Mouse (Mus musculus): Measurements from ENCODE around the gene Nol9. TPM values are rescaled to one million over a fixed set of nuclear protein-coding genes. Genes with fewer than 3 reads are reported as not detected.

Nol9 gene
- polyA plus RNA-seq, 1 experiment from 2014 or later = 18.7 TPM

- under 1% methylated on average over 79 of the region's 115 CpGs for WGBS
- H3K4me2 ChIP-seq (ENCODE audit: low read length) = peak overlapping the region; percentile 99
- peak overlapping the region; percentile 82 for H3K27ac ChIP-seq (ENCODE audit: low read depth, low read length)
- peaks cover 8% of the 10 kb centered on the region for H3K27me3 ChIP-seq (replicated peaks; ENCODE audit: control insufficient read depth, insufficient read depth, low read length)
- no peaks in the 10 kb centered on the region for H3K9me3 ChIP-seq (ENCODE audit: control insufficient read depth, low read length)
- H3K36me3 ChIP-seq (ENCODE audit: control insufficient read depth, insufficient read depth, low read length) = no peaks in the 10 kb centered on the region
- peak overlapping the region; percentile 78 for H3K4me3 ChIP-seq (ENCODE audit: low read length)
- peak; percentile 77 for ATAC-seq
- peak overlapping the region; percentile 74 for H3K9ac ChIP-seq (ENCODE audit: low read depth, low read length)
- H3K4me1 ChIP-seq (ENCODE audit: control insufficient read depth, insufficient read depth, low read depth, low read length) = peaks cover 29% of the 10 kb centered on the region
These were observed 29.8 kb upstream of the Nol9 start for GRCm38 (mm10) chr4:152009076-152010051.

GRCm38 (mm10) chr4:152010091-152010706 is 28.9 kb upstream of the Nol9 start:
- Histone ChIP-seq H3K9me3 (ENCODE audit: control insufficient read depth, low read length) (no peaks in the 10 kb centered on the region), H3K27me3 (replicated peaks; ENCODE audit: control insufficient read depth, insufficient read depth, low read length) (peaks cover 8% of the 10 kb centered on the region), H3K27ac (ENCODE audit: low read depth, low read length) (no peak overlapping the region), H3K4me3 (ENCODE audit: low read length) (peak overlapping the region; percentile 78), H3K4me2 (ENCODE audit: low read length) (peak overlapping the region; percentile 99), H3K4me1 (ENCODE audit: control insufficient read depth, insufficient read depth, low read depth, low read length) (peaks cover 29% of the 10 kb centered on the region), H3K9ac (ENCODE audit: low read depth, low read length) (peak overlapping the region; percentile 74), H3K36me3 (ENCODE audit: control insufficient read depth, insufficient read depth, low read length) (peaks cover 4% of the 10 kb centered on the region; the same call in 1 of the 2 replicates)
- 0 out of 2 replicates have a peak, but pooled peaks have one; percentile 10 for ATAC-seq
- 2% methylated on average over 10 of the region's 10 CpGs for WGBS

- WGBS = 10% methylated on average over 13 of the region's 13 CpGs
- Histone ChIP-seq H3K4me2 (ENCODE audit: low read length) (peak overlapping the region; percentile 99), H3K4me1 (ENCODE audit: control insufficient read depth, insufficient read depth, low read depth, low read length) (peaks cover 29% of the 10 kb centered on the region), H3K27ac (ENCODE audit: low read depth, low read length) (no peak overlapping the region), H3K36me3 (ENCODE audit: control insufficient read depth, insufficient read depth, low read length) (peaks cover 9% of the 10 kb centered on the region; the same call in 1 of the 2 replicates), H3K27me3 (replicated peaks; ENCODE audit: control insufficient read depth, insufficient read depth, low read length) (peaks cover 8% of the 10 kb centered on the region), H3K4me3 (ENCODE audit: low read length) (peak overlapping the region; percentile 78), H3K9me3 (ENCODE audit: control insufficient read depth, low read length) (no peaks in the 10 kb centered on the region), H3K9ac (ENCODE audit: low read depth, low read length) (peak overlapping the region; percentile 74)
- ATAC-seq = no peak
These were observed 28.4 kb upstream of the Nol9 start for GRCm38 (mm10) chr4:152010707-152011134.

GRCm38 (mm10) chr4:152011171-152011760 is 27.9 kb upstream of the Nol9 start:
- 81% methylated on average over 8 of the region's 8 CpGs for WGBS
- Histone ChIP-seq H3K27ac (ENCODE audit: low read depth, low read length) (no peak overlapping the region), H3K27me3 (replicated peaks; ENCODE audit: control insufficient read depth, insufficient read depth, low read length) (peaks cover 7% of the 10 kb centered on the region), H3K4me3 (ENCODE audit: low read length) (peak overlapping the region; percentile 78), H3K36me3 (ENCODE audit: control insufficient read depth, insufficient read depth, low read length) (peaks cover 11% of the 10 kb centered on the region; the same call in 1 of the 2 replicates), H3K4me2 (ENCODE audit: low read length) (peak overlapping the region; percentile 99), H3K9me3 (ENCODE audit: control insufficient read depth, low read length) (no peaks in the 10 kb centered on the region), H3K4me1 (ENCODE audit: control insufficient read depth, insufficient read depth, low read depth, low read length) (peaks cover 29% of the 10 kb centered on the region), H3K9ac (ENCODE audit: low read depth, low read length) (peak overlapping the region; percentile 74)
- no peak for ATAC-seq

GRCm38 (mm10) chr4:152012109-152012508 is 27.0 kb upstream of the Nol9 start:
- Histone ChIP-seq H3K27me3 (replicated peaks; ENCODE audit: control insufficient read depth, insufficient read depth, low read length) (no peaks in the 10 kb centered on the region; the same call in none of the 2 replicates), H3K9me3 (ENCODE audit: control insufficient read depth, low read length) (no peaks in the 10 kb centered on the region), H3K4me1 (ENCODE audit: control insufficient read depth, insufficient read depth, low read depth, low read length) (peaks cover 29% of the 10 kb centered on the region), H3K4me3 (ENCODE audit: low read length) (no peak overlapping the region), H3K36me3 (ENCODE audit: control insufficient read depth, insufficient read depth, low read length) (peaks cover 11% of the 10 kb centered on the region; the same call in 1 of the 2 replicates), H3K4me2 (ENCODE audit: low read length) (no peak overlapping the region), H3K9ac (ENCODE audit: low read depth, low read length) (no peak overlapping the region), H3K27ac (ENCODE audit: low read depth, low read length) (no peak overlapping the region)
- WGBS = 95% methylated on average over 16 of the region's 16 CpGs
- no peak for ATAC-seq

- H3K4me2 ChIP-seq (ENCODE audit: low read length) = no peak overlapping the region
- H3K36me3 ChIP-seq (ENCODE audit: control insufficient read depth, insufficient read depth, low read length) = peaks cover 11% of the 10 kb centered on the region; the same call in 1 of the 2 replicates
- H3K9ac ChIP-seq (ENCODE audit: low read depth, low read length) = no peak overlapping the region
- WGBS = 89% methylated on average over 12 of the region's 12 CpGs
- H3K4me3 ChIP-seq (ENCODE audit: low read length) = no peak overlapping the region
- no peak for ATAC-seq
- H3K9me3 ChIP-seq (ENCODE audit: control insufficient read depth, low read length) = no peaks in the 10 kb centered on the region
- no peaks in the 10 kb centered on the region; the same call in none of the 2 replicates for H3K27me3 ChIP-seq (replicated peaks; ENCODE audit: control insufficient read depth, insufficient read depth, low read length)
- H3K27ac ChIP-seq (ENCODE audit: low read depth, low read length) = no peak overlapping the region
- peaks cover 20% of the 10 kb centered on the region for H3K4me1 ChIP-seq (ENCODE audit: control insufficient read depth, insufficient read depth, low read depth, low read length)
These were observed 25.9 kb upstream of the Nol9 start for GRCm38 (mm10) chr4:152013036-152013813.

- 89% methylated on average over 6 of the region's 6 CpGs for WGBS
- no peak overlapping the region for H3K9ac ChIP-seq (ENCODE audit: low read depth, low read length)
- peaks cover 39% of the 10 kb centered on the region for H3K36me3 ChIP-seq (ENCODE audit: control insufficient read depth, insufficient read depth, low read length)
- H3K9me3 ChIP-seq (ENCODE audit: control insufficient read depth, low read length) = no peaks in the 10 kb centered on the region
- no peak overlapping the region for H3K4me2 ChIP-seq (ENCODE audit: low read length)
- no peak for ATAC-seq
- H3K27me3 ChIP-seq (replicated peaks; ENCODE audit: control insufficient read depth, insufficient read depth, low read length) = no peaks in the 10 kb centered on the region
- no peak overlapping the region for H3K27ac ChIP-seq (ENCODE audit: low read depth, low read length)
- H3K4me1 ChIP-seq (ENCODE audit: control insufficient read depth, insufficient read depth, low read depth, low read length) = no peaks in the 10 kb centered on the region; the same call in 1 of the 2 replicates
- H3K4me3 ChIP-seq (ENCODE audit: low read length) = no peak overlapping the region
These were observed 20.0 kb upstream of the Nol9 start for GRCm38 (mm10) chr4:152019073-152019472.

- Histone ChIP-seq H3K27ac (ENCODE audit: low read depth, low read length) (no peak overlapping the region), H3K4me2 (ENCODE audit: low read length) (no peak overlapping the region), H3K4me3 (ENCODE audit: low read length) (no peak overlapping the region), H3K9ac (ENCODE audit: low read depth, low read length) (no peak overlapping the region), H3K4me1 (ENCODE audit: control insufficient read depth, insufficient read depth, low read depth, low read length) (peaks cover 6% of the 10 kb centered on the region), H3K9me3 (ENCODE audit: control insufficient read depth, low read length) (no peaks in the 10 kb centered on the region), H3K36me3 (ENCODE audit: control insufficient read depth, insufficient read depth, low read length) (peaks cover 38% of the 10 kb centered on the region), H3K27me3 (replicated peaks; ENCODE audit: control insufficient read depth, insufficient read depth, low read length) (no peaks in the 10 kb centered on the region)
- WGBS = 90% methylated on average over 21 of the region's 21 CpGs
- ATAC-seq = no peak
These were observed 19.1 kb upstream of the Nol9 start for GRCm38 (mm10) chr4:152020024-152020423.
